Mouse (Mus musculus) spleen, postnatal 36 days (tissue): ENCODE data around the gene Scaf1.

ENCODE experiments used
- DNase-seq, 2 experiments: peaks; one replicate each; pipeline ENCODE4 v3.0.0; 2022; ENCODE audit warnings: low spot score in 2 of 2, mixed read lengths in 1 of 2

The Scaf1 gene

GRCm38 (mm10) chr7:45015957-45016612 is at the start of gene Scaf1:
Gene Scaf1, minus strand, starts transcription at chr7:45016363.
- DNase-seq = peak; percentile 99 to 100

- peak; percentile 95 to 97 for DNase-seq
Observed at GRCm38 (mm10) chr7:45062239-45062835, 46.2 kb upstream of the Scaf1 start, which contains the start of the genes Nosip and Prrg2. Gene Nosip, plus strand, starts transcription at chr7:45062429. Gene Prrg2, minus strand, starts transcription at chr7:45062677.

GRCm38 (mm10) chr7:45061532-45062075 is 45.4 kb upstream of the Scaf1 start:
- DNase-seq = peak in 1 of 2 experiments; percentile 31

- DNase-seq = no peak
Observed at GRCm38 (mm10) chr7:45060632-45061122, 44.5 kb upstream of the Scaf1 start.

GRCm38 (mm10) chr7:45058607-45059571 is 42.7 kb upstream of the Scaf1 start:
- no peak for DNase-seq

DNA sequence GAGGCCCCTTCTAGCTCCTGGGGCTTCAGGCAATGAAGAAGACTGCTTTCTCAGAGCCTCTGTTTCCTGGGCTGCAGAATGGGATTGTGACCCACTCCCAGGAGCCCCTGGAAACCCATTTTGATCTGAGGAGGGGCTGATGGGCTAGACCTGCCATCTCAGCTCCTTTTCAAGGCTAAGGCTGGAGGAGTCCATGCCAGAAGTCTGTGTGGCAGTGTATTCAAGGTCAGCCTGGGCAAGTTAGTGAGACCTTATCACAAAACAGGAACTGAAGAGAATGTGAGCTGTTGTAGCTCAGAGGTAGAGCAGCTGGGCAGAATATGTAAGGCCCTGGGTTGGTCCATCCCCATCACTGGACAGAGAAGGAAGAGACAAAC is 40.8 kb upstream of the Scaf1 start:
- no peak for DNase-seq

GRCm38 (mm10) chr7:45056329-45056971 is 40.3 kb upstream of the Scaf1 start:
- DNase-seq = no peak

DNA sequence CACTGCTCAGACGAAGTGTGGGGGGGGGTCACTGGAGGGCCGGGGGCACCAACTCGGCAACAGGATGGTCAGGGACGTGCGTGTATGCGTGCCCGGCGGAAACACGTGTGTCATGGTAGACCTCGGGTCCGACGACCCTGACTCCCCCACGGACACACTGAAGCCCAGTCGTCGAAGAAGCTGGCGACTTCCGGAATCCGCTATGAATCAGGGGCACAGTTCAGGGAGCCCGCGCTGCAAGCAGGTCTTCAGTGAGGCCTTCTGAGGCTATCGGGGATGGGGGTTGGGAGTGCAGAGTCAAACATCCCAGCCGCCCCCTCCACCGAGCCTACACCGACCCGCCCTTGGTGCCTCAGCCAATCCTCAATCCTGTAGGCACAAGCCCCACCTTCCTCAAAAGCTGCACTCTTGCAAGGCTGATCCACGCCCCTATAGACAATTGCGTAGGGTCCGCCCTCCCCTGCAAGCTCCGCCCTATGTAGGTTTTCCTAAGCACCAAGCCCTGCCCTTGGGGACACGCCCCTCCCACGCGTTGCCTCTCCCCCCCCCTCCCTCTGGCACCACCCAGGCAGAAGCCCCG is 37.9 kb upstream of the Scaf1 start:
- DNase-seq = peak; percentile 98

DNA sequence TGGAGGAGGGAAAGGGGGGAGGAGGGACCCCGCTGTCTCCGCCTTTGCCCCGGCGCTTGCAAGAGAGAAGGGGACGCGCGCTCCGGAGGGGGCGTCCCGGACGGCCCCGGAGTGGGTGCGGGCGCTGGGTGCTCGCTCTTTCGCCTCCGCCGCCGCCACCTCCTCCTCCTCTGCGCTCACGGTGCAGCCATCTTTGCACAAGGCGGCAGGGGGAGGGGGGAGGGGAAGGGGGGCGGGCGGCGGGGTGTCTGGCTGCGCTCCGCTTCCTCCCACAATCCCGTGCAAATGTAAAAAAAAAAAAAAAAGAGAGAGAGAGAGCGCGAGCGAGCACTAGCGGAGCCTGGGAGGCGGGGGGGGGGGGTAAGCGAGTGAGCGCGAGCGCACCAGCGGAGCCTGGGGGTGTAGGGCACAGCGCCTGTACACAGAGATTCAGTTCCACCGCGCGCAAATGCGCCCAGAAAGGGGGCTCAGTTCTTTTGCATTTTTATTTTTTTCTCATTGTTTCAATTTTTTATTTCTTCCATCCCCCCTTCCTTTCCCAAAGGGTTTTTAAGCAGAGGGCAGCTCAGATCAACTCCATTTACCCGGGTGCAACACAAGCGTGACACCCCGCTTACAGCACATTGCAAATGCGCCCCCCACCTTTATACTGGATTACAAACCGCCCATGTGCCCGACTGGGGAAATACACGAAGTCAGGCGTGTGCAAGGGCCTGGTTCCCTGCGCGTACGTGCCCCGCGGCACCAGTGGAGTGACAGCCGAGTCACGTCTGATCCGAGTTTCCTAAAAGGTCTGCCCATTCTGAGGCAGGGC is 37.2 kb upstream of the Scaf1 start:
- peak; percentile 83 to 86 for DNase-seq

GRCm38 (mm10) chr7:45052862-45053116 is 36.6 kb upstream of the Scaf1 start, which contains the start of gene Prr12:
Gene Prr12, minus strand, starts transcription at chr7:45052881.
- no peak for DNase-seq

GRCm38 (mm10) chr7:45052181-45052861 is 36.2 kb upstream of the Scaf1 start:
- DNase-seq = peak; percentile 37 to 46

DNA sequence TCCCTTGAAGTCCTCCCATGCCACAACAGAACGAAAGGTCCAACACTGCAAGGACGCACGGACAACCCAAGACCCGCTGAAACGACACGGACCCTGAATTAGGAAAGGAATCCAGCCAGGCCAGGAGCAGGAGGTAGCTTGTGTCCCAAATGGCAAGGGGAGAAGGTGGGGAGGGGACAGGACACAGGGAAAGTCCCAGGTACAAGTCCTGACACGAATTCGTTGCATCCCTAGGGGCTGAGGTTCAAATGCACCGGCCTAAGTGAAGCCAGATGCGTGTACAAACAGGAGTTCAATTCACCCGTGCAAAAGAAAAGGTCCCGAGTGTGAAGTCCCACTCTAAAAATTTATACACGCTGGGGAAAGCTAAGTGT is 35.4 kb upstream of the Scaf1 start:
- DNase-seq = no peak

- DNase-seq = peak; percentile 34 to 57
Observed at GRCm38 (mm10) chr7:45050945-45051600, 34.9 kb upstream of the Scaf1 start.

DNA sequence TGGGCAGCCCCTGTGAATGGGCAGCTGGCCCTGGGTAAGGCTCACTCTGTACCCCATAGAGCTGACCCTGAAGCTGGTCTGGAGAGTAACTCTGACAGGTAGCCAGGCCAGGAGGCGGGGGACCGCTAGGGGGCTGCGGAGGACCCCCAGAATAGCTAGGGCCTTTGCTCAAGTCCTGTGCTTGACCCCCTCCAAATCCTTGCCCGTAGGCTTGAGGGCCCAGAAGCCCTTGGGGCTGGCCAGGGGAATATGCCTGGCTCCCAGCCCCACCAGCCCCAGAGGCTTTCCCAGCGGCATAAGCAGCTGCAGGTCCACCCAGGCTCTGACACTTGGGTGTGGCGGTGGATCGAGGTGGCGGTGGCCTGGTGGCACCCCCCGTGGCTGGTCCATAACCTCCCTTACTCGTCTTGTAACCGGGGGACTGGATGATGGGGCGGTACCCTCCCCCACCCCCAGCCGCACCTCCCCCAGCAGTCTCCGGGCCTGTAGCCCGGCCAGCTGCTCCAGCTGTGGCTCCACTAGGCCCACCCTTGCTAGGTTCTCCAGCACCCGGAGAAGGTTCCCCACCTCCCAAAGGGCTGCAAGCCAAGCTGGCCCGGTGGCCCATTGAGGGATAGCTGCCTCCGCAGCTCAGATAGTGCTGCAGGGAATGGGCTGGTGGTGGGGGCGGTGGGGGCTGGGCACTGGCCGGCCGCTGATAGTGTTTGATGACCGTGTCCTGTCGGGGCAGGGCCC is 32.9 kb upstream of the Scaf1 start:
- no peak for DNase-seq

GRCm38 (mm10) chr7:45048001-45048890 is 32.1 kb upstream of the Scaf1 start:
- no peak for DNase-seq

GRCm38 (mm10) chr7:45047491-45047890 is 31.3 kb upstream of the Scaf1 start:
- DNase-seq = no peak

DNA sequence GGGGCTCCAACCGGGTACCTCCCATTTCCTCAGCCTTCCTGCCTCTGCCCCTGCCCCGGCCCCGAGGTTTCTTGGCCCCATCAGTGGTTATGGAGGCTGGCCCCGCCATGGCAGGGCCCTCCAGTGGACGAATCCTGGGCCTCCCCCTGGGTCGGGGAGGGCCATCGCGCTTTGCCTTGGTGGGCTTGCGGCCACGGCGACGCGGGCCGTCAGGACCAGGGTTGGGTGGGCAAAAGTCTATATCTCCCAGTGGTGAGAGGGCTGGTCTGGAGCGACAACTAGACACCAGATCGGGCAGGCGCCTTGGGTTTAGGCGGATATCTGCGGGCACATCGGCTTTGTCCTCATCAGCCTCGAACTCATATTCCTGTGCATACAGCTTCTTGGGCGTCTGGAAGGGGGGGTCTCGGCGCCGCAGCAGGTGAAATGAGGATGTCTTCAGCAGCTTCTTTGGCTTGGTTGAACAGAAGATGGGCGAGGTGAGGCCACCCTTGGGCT is 30.7 kb upstream of the Scaf1 start:
- DNase-seq = no peak
